Mouse (Mus musculus) ES-Bruce4 (cell line): ENCODE data around the gene Tceanc. TPM values are rescaled to one million over a fixed set of nuclear protein-coding genes. Genes with fewer than 3 reads are reported as not detected.
"Not testable (repeated sequence)": the region's sequence is repeated elsewhere in the genome, so short reads cannot be mapped to it uniquely, and the experiment has no call there.

ENCODE experiments used
- H3K27ac ChIP-seq: 2 replicates; pipeline ENCODE4 v1.5.1; 2012; ENCODE audit warnings: low read length, inconsistent platforms; ENCODE audit not compliant: insufficient read depth
- H3K27me3 ChIP-seq: 2 replicates; pipeline ENCODE4 v1.6.1; 2012; ENCODE audit warnings: mild to moderate bottlenecking, low read length, inconsistent platforms; ENCODE audit not compliant: control insufficient read depth, poor library complexity, insufficient read depth, severe bottlenecking
- H3K36me3 ChIP-seq: 2 replicates; pipeline ENCODE4 v1.6.1; 2012; ENCODE audit warnings: inconsistent platforms, mild to moderate bottlenecking, low read length, moderate library complexity; ENCODE audit not compliant: control insufficient read depth, poor library complexity, insufficient read depth, severe bottlenecking
- H3K4me1 ChIP-seq: one replicate; pipeline ENCODE4 v1.8.1; 2011; ENCODE audit warnings: low read length; ENCODE audit not compliant: control insufficient read depth, insufficient read depth
- H3K4me3 ChIP-seq: 2 replicates; pipeline ENCODE4 v1.5.1; 2011; ENCODE audit warnings: low read depth, mild to moderate bottlenecking, low read length
- H3K9ac ChIP-seq: 2 replicates; pipeline ENCODE4 v1.6.1; 2012; ENCODE audit warnings: low read depth, mild to moderate bottlenecking, inconsistent platforms; ENCODE audit not compliant: poor library complexity, severe bottlenecking
- H3K9me3 ChIP-seq: replicated peaks from 2 replicates; pipeline ENCODE4 v1.6.1; 2012; ENCODE audit warnings: mild to moderate bottlenecking, low read length, inconsistent platforms; ENCODE audit not compliant: control insufficient read depth, poor library complexity, insufficient read depth, severe bottlenecking
- CTCF ChIP-seq: IDR thresholded peaks from one replicate; pipeline ENCODE4 v1.8.1; 2011; ENCODE audit warnings: low read depth, low read length
- EP300 ChIP-seq: IDR thresholded peaks from 2 replicates; pipeline ENCODE4 v1.6.1; 2011; ENCODE audit warnings: low read depth, low read length; ENCODE audit not compliant: insufficient read depth
- POLR2A ChIP-seq: IDR thresholded peaks from one replicate; pipeline ENCODE4 v1.8.1; 2011; ENCODE audit warnings: low read length; ENCODE audit not compliant: insufficient read depth
- polyA plus RNA-seq: library from polyadenylated mRNA; stranded (reverse); fragments of >200 nt; gene quantifications from 2 replicates; pipeline ENCODE4 v1.2.4, GENCODE M21; 2011; ENCODE audit warnings: low read depth; ENCODE audit not compliant: missing spikeins, insufficient read depth, insufficient read length

Gene Tceanc
- polyA plus RNA-seq, 1 experiment = 9.9 TPM

DNA sequence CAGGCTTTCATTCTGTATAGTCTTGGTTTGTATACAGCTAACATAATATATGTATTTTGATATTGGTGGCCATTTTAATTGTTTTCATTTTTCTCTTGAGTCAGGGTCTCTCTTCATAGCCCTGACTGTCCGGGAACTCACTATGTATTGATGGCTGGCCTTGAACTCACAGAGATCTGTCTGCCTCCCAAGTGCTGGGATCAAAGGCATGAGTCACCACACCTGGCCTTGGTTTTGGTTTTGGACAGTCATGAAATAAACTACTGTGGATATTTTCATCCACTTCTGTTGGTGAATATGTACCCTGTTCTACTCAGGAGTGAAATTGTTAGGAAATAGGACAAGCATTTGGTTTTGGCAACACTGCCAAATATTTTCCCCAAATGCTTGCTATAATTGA, 1.7 kb downstream of the Tceanc start:
- H3K9me3 ChIP-seq = no peaks in the 10 kb centered on the region
- no peaks in the 10 kb centered on the region for H3K36me3 ChIP-seq
- H3K4me1 ChIP-seq = peaks cover 2% of the 10 kb centered on the region
- no peak overlapping the region for H3K27ac ChIP-seq
- TF ChIP-seq POLR2A = no peak
- no peak for TF ChIP-seq EP300
- TF ChIP-seq CTCF = no peak
- H3K27me3 ChIP-seq = no peaks in the 10 kb centered on the region
- no peak overlapping the region for H3K4me3 ChIP-seq
- no peak overlapping the region for H3K9ac ChIP-seq

- TF ChIP-seq EP300 (no peak), POLR2A (no peak), CTCF (no peak)
- Histone ChIP-seq H3K4me3 (no peak overlapping the region), H3K4me1 (peaks cover 2% of the 10 kb centered on the region), H3K27ac (no peak overlapping the region), H3K27me3 (no peaks in the 10 kb centered on the region), H3K9ac (no peak overlapping the region), H3K36me3 (no peaks in the 10 kb centered on the region), H3K9me3 (no peaks in the 10 kb centered on the region)
These were observed 2.4 kb downstream of the Tceanc start for GRCm38 (mm10) chrX:166515923-166516322.

- peak overlapping the region; percentile 70; the same call in 1 of the 2 replicates for H3K9ac ChIP-seq
- H3K27ac ChIP-seq, H3K27me3 ChIP-seq, H3K9me3 ChIP-seq, H3K4me1 ChIP-seq, H3K4me3 ChIP-seq, H3K36me3 ChIP-seq: not testable (repeated sequence)
These were observed 4.3 kb downstream of the Tceanc start for GRCm38 (mm10) chrX:166514035-166514434.

- TF ChIP-seq EP300 (no peak), CTCF (no peak), POLR2A (no peak)
- no peak overlapping the region for H3K27ac ChIP-seq
- H3K4me3 ChIP-seq = no peak overlapping the region
- no peak overlapping the region for H3K9ac ChIP-seq
- H3K36me3 ChIP-seq = no peaks in the 10 kb centered on the region
- H3K27me3 ChIP-seq = no peaks in the 10 kb centered on the region
- H3K9me3 ChIP-seq = no peaks in the 10 kb centered on the region
- H3K4me1 ChIP-seq = peaks cover 2% of the 10 kb centered on the region
These were observed 6.3 kb downstream of the Tceanc start for GRCm38 (mm10) chrX:166512071-166512470.

DNA sequence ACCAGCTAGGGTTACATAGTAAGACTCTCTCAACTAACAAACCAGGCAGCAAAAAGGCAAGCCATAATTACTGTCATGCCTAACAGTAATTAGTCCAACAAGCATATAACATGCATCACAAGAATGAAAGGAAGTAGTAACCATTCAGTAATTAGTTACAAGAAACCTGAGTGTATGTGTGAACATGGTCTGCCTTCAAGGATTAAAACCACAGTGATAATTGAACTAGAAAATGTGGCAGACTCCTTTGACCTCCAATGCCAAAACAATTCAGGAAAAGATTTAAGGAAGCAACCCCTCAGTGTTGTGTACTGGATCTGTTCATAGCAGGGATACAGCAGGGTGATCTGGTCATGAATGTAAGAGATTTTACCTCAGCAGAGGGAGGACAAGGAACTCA, 7.3 kb downstream of the Tceanc start:
- Histone ChIP-seq H3K27me3 (no peaks in the 10 kb centered on the region), H3K27ac (no peak overlapping the region), H3K4me1 (peaks cover 2% of the 10 kb centered on the region), H3K36me3 (no peaks in the 10 kb centered on the region), H3K9ac (peak overlapping the region; percentile 78; the same call in 1 of the 2 replicates), H3K4me3 (no peak overlapping the region), H3K9me3 (no peaks in the 10 kb centered on the region)
- TF ChIP-seq EP300 (no peak), POLR2A (no peak), CTCF (no peak)

DNA sequence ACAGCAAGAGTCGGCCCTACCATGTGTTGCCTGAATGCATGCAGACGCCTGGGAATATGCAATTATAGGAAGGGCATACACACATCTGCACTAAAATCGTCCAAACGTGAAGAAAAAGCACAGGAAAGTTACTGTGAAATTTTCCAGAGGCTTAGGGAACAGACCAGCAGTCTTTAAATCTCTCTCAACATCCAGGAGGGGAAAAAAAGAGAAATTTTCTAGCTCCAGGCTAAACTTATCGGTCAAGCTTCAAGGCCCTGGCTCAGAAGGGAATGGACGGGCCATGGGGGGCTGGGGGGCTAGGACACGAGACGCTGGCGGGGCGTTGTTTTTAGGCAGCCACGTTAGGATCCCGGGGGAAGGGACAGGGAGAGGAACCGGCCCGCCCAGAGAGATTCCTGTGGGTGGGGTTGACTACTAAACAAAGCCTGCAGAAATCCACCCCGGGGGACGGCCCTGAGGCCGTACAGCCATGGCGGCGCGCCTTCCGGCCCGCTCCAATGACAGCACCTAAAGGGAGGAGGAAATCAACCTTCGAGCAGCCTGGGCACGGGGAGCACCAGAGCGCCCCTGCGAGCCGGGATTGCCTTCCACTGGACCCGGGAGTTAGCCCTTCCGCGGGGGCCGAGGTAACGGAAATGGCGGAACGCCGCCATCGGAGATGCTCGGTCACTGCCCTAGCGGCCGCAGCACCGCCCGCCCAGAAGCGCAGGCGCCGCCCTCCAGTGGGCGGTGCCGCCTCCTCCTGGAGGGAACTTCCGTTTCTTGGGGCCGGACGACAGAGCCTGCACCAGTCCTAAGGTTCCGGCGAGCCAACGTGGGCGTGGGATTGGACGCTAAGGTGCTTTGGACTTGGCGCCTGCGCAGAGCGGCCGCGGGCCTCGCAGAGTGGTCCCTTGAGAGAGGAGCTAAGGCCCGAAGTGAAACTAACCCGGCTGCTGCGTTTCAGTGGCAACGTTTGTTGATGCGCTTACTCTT, 8.3 kb downstream of the Tceanc start:
- peak; percentile 43 for TF ChIP-seq POLR2A
- no peak for TF ChIP-seq CTCF

More for the DNA sequence above, 8.3 kb downstream of the Tceanc start:
- peak overlapping the region; percentile 78 for H3K9ac ChIP-seq
- no peaks in the 10 kb centered on the region for H3K9me3 ChIP-seq
- H3K4me1 ChIP-seq = peaks cover 2% of the 10 kb centered on the region
- no peaks in the 10 kb centered on the region for H3K27me3 ChIP-seq
- no peaks in the 10 kb centered on the region for H3K36me3 ChIP-seq
- H3K27ac ChIP-seq = peak overlapping the region; percentile 88
- H3K4me3 ChIP-seq = peak overlapping the region; percentile 90
